ENCODE assay signal across 25 mouse cellular contexts in the genomic region with DNA sequence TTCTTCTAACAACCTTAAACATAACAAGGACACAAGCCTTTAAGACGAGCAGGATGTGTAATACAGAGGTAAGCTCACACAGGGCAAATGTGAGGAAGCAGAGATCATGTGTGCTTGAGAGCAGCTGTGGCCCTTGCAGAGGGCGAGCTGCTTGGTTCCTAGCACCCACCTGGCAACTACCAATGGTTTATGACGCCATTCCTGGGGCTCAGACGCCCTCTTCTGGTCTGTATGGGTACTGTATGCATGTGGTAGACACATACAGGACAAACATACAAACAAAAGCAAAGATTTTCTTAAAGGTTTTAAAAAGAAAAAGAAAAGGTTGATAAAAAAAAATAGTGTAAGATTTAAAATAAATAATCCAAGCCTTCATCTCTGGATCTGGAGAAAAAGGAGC. TPM values are rescaled to one million over a fixed set of nuclear protein-coding genes. Genes with fewer than 3 reads are reported as not detected.
DNase-seq lines count a peak whose midpoint lies in the region; ATAC-seq and TF ChIP-seq lines count a peak whose summit lies in the region.
"Had no signal": no experiment of that assay in that cellular context is flagged by ENCODE, and none has a peak within 500 bp of the region (broad histone marks: within the 10 kb centered on the region; RNA-seq: fewer than 3 reads in every experiment).

No protein-coding gene starts in this region.

- no peak overlapping the region for H3K4me3 ChIP-seq in hindbrain, postnatal 0 days (ENCODE audit: low read length)
- H3K4me3 ChIP-seq in hindbrain, embryonic 13.5 days = no peak overlapping the region
- H3K4me3 ChIP-seq in lung, postnatal 0 days (ENCODE audit: low read depth, low read length) = no peak overlapping the region
- H3K4me3 ChIP-seq: heart, embryonic 12.5 days; limb, embryonic 10.5 days; megakaryocyte, embryonic 14.5 days had no signal

- no peak for ATAC-seq in hindbrain, postnatal 0 days
- no peak for ATAC-seq in hindbrain, embryonic 13.5 days (ENCODE audit: low FRiP score)
- no peak for ATAC-seq in lung, postnatal 0 days

- H3K27ac ChIP-seq in hindbrain, postnatal 0 days = no peak overlapping the region
- H3K27ac ChIP-seq in hindbrain, embryonic 13.5 days = no peak overlapping the region
- no peak overlapping the region for H3K27ac ChIP-seq in lung, postnatal 0 days (ENCODE audit: low read length)
- H3K27ac ChIP-seq: hindbrain, embryonic 14.5 days; kidney, postnatal 0 days; limb, embryonic 10.5 days had no signal

- no peaks in the 10 kb centered on the region for H3K4me1 ChIP-seq in hindbrain, postnatal 0 days (ENCODE audit: insufficient read depth, low read length)
- H3K4me1 ChIP-seq in hindbrain, embryonic 13.5 days (replicated peaks) = peaks cover 8% of the 10 kb centered on the region
- H3K4me1 ChIP-seq in lung, postnatal 0 days (ENCODE audit: insufficient read depth, low read depth, low read length) = no peaks in the 10 kb centered on the region
- H3K4me1 ChIP-seq: heart, embryonic 12.5 days had no signal

- H3K27me3 ChIP-seq in hindbrain, postnatal 0 days (ENCODE audit: insufficient read depth, low read length) = no peaks in the 10 kb centered on the region
- H3K27me3 ChIP-seq in hindbrain, embryonic 13.5 days = no peaks in the 10 kb centered on the region
- H3K27me3 ChIP-seq in lung, postnatal 0 days (replicated peaks; ENCODE audit: insufficient read depth, low read length) = no peaks in the 10 kb centered on the region
- H3K27me3 ChIP-seq: heart, embryonic 12.5 days had no signal

- no peak for DNase-seq in hindbrain, postnatal 0 days (ENCODE audit: low spot score)
- DNase-seq in lung, postnatal 0 days (ENCODE audit: low spot score) = no peak
- no peak for DNase-seq in lung, postnatal 36 days
- peak; percentile 64 for DNase-seq in ES-CJ7 (ENCODE audit: low read depth, low spot score)
- no peak for DNase-seq in brain, embryonic 14.5 days (ENCODE audit: low read depth)
- DNase-seq in embryo, embryonic 9.5 days (ENCODE audit: extremely low spot score) = no peak
- no peak for DNase-seq in natural killer cell, adult 2 months (ENCODE audit: low spot score in 2 of 2)
- DNase-seq: adrenal gland, adult 2 months; B cell, adult 2 months; cerebellum, postnatal 14 days; heart, postnatal 14 days; kidney, adult 11 months; lung, postnatal 10 days; midbrain, embryonic 14.5 days; right cerebral cortex, postnatal 14 days; spleen, adult 18-20 months had no signal

- no peaks in the 10 kb centered on the region for H3K9me3 ChIP-seq in hindbrain, postnatal 0 days (ENCODE audit: low read length)
- 0 out of 2 replicates have a peak, but pooled peaks cover 3% of the 10 kb centered on the region for H3K9me3 ChIP-seq in hindbrain, embryonic 13.5 days
- H3K9me3 ChIP-seq in lung, postnatal 0 days (ENCODE audit: low read length) = no peaks in the 10 kb centered on the region
- H3K9me3 ChIP-seq: limb, embryonic 10.5 days had no signal

- WGBS in hindbrain, postnatal 0 days = 54% methylated on average over 4 of the region's 4 CpGs
- WGBS in hindbrain, embryonic 13.5 days = 53% methylated on average over 4 of the region's 4 CpGs
- WGBS in lung, postnatal 0 days = 49% methylated on average over 4 of the region's 4 CpGs

- no peak overlapping the region for H3K4me2 ChIP-seq in hindbrain, postnatal 0 days (ENCODE audit: low read depth, low read length)
- H3K4me2 ChIP-seq in hindbrain, embryonic 13.5 days = no peak overlapping the region
- no peak overlapping the region for H3K4me2 ChIP-seq in lung, postnatal 0 days (replicated peaks; ENCODE audit: low read depth, low read length)
- H3K4me2 ChIP-seq: heart, embryonic 12.5 days; hindbrain, embryonic 14.5 days had no signal

- no peak for TF ChIP-seq EP300 in lung, postnatal 0 days (IDR thresholded peaks at IDR 0.05)

- no peaks in the 10 kb centered on the region for H3K36me3 ChIP-seq in hindbrain, postnatal 0 days (ENCODE audit: insufficient read depth, low read length)
- no peaks in the 10 kb centered on the region for H3K36me3 ChIP-seq in hindbrain, embryonic 13.5 days
- no peaks in the 10 kb centered on the region for H3K36me3 ChIP-seq in lung, postnatal 0 days (ENCODE audit: insufficient read depth, low read length)
- H3K36me3 ChIP-seq: heart, embryonic 12.5 days; limb, embryonic 10.5 days had no signal

- peak; percentile 15 for TF ChIP-seq CTCF in hindbrain, postnatal 0 days (IDR thresholded peaks at IDR 0.05; ENCODE audit: low read depth)
- TF ChIP-seq CTCF in lung, postnatal 0 days (IDR thresholded peaks at IDR 0.05) = 0 out of 2 replicates have a peak, but pooled peaks have one; percentile 5
- TF ChIP-seq CTCF in brain, embryonic 14.5 days (IDR thresholded peaks at IDR 0.05; ENCODE audit: borderline replicate concordance, extremely low read depth, insufficient read depth, insufficient read length) = peak; percentile 30; the same call in 1 of the 2 replicates

- no peak overlapping the region for H3K9ac ChIP-seq in hindbrain, postnatal 0 days (replicated peaks; ENCODE audit: low read length)
- no peak overlapping the region for H3K9ac ChIP-seq in hindbrain, embryonic 13.5 days
- no peak overlapping the region for H3K9ac ChIP-seq in lung, postnatal 0 days (replicated peaks; ENCODE audit: low read depth)
- H3K9ac ChIP-seq: heart, embryonic 12.5 days; hindbrain, embryonic 14.5 days had no signal

- TF ChIP-seq POLR2A in brain, embryonic 14.5 days (IDR thresholded peaks at IDR 0.05; ENCODE audit: borderline replicate concordance, extremely low read depth, insufficient read depth, insufficient read length, poor library complexity, severe bottlenecking) = no peak

RNA-seq across cellular contexts. Expression of gene Cacna1b, which starts 18.3 kb away (rescaled TPM):
- 94.0 and 103 TPM in 2 replicates for total RNA-seq in hindbrain, postnatal 0 days (2014; rRNA removed)
- 10.1 and 11.8 TPM in 2 replicates for polyA plus RNA-seq in hindbrain, postnatal 0 days (2015; fragmentation: Nextera tagmentation; extraction: Ambion mirVana)
- 10.9 and 11.5 TPM in 2 replicates for polyA plus RNA-seq in hindbrain, embryonic 13.5 days (2015; fragmentation: Nextera tagmentation; extraction: Ambion mirVana)
- polyA plus RNA-seq in lung, postnatal 0 days (2015; fragmentation: Nextera tagmentation; extraction: Ambion mirVana) = 0.02 and 0.08 TPM in 2 replicates
- 80.2 and 100 TPM in 2 replicates for polyA plus RNA-seq in brain, embryonic 14.5 days (2012; rRNA removed)
- total RNA-seq: gastrocnemius, adult 8-10 months; liver, adult 2 months; neutrophil, adult 5-6 weeks had no signal
- polyA plus RNA-seq: liver, adult 2 months had no signal

Comparison
In these comparisons a context has a peak if more than half of its experiments do, and no peak if none do; other contexts are left out.
1. RNA of gene Cacna1b, which starts 18.3 kb away (polyA plus RNA-seq): 80.2 to 100 TPM in brain, embryonic 14.5 days, 10.1 to 11.8 TPM in hindbrain, postnatal 0 days and 10.9 to 11.5 TPM in hindbrain, embryonic 13.5 days; 0.02 to 0.08 TPM in lung, postnatal 0 days; every median in the first group is over 10 times any median in the second.
2. Peak in every context shown above with its lines, with median percentiles within 50 percentile points of each other: CTCF ChIP-seq.